Mouse (Mus musculus) limb, embryonic 14.5 days (tissue): ENCODE results near the gene Agtr1a. TPM values are rescaled to one million over a fixed set of nuclear protein-coding genes. Genes with fewer than 3 reads are reported as not detected.

Experiments used
- ATAC-seq: fragments of 200-750 bp; cut with Nextera tagmentation; 2 replicates; pipeline ENCODE4 v1.8.0; 2017; ENCODE audit warnings: low read depth, moderate number of reproducible peaks, moderate TSS enrichment; ENCODE audit not compliant: low FRiP score
- DNase-seq: peaks from one replicate; pipeline ENCODE4 v3.0.0-alpha.2; 2015; ENCODE audit warnings: low spot score
- H3K27ac ChIP-seq: fragments of 300-500 bp; sonication (generic); replicated peaks from 2 replicates; pipeline ENCODE4 v1.5.1; 2014; ENCODE audit warnings: low read depth, mild to moderate bottlenecking, low read length, moderate library complexity, mixed read lengths
- H3K27me3 ChIP-seq: fragments of 300-500 bp; sonication (generic); 2 replicates; pipeline ENCODE4 v1.6.1; 2014; ENCODE audit warnings: low read length, mixed read lengths; ENCODE audit not compliant: control insufficient read depth, insufficient read depth
- H3K36me3 ChIP-seq: fragments of 300-500 bp; sonication (generic); 2 replicates; pipeline ENCODE4 v1.6.1; 2014; ENCODE audit warnings: mild to moderate bottlenecking, low read length, moderate library complexity, mixed read lengths; ENCODE audit not compliant: control insufficient read depth, insufficient read depth
- H3K4me1 ChIP-seq: fragments of 300-500 bp; sonication (generic); 2 replicates; pipeline ENCODE4 v1.6.1; 2014; ENCODE audit warnings: antibody characterized with exemption, low read length, mixed read lengths; ENCODE audit not compliant: control insufficient read depth, insufficient read depth
- H3K4me2 ChIP-seq: fragments of 300-500 bp; sonication (generic); replicated peaks from 2 replicates; pipeline ENCODE4 v1.6.1; 2014; ENCODE audit warnings: low read depth, mild to moderate bottlenecking, low read length, moderate library complexity; ENCODE audit not compliant: severe bottlenecking
- H3K4me3 ChIP-seq: fragments of 300-500 bp; sonication (generic); replicated peaks from 2 replicates; pipeline ENCODE4 v1.5.1; 2014; ENCODE audit warnings: low read length
- H3K9ac ChIP-seq: fragments of 300-500 bp; sonication (generic); 2 replicates; pipeline ENCODE4 v1.6.1; 2014; ENCODE audit warnings: mild to moderate bottlenecking, low read depth, low read length, moderate library complexity; ENCODE audit not compliant: severe bottlenecking
- H3K9me3 ChIP-seq: fragments of 300-500 bp; sonication (generic); 2 replicates; pipeline ENCODE4 v1.6.1; 2016; ENCODE audit warnings: low read length; ENCODE audit not compliant: control insufficient read depth
- POLR2A ChIP-seq: fragments of 200-500 bp; IDR thresholded peaks from 2 replicates; pipeline ENCODE4 v1.8.0; 2012; ENCODE audit warnings: inconsistent platforms, mild to moderate bottlenecking, moderate library complexity, borderline replicate concordance; ENCODE audit not compliant: insufficient read depth, insufficient read length; ENCODE audit errors: extremely low read depth
- WGBS: fragments of 180-500 bp; shearing (Covaris S2); extraction: QIAGEN DNeasy Blood & Tissue Kit; methylation state at CpG from one replicate; pipeline ENCODE4 v1.1.7; 2014; 5-methylcytosine and 5-hydroxymethylcytosine counted together
- polyA plus RNA-seq, 2 experiments: library from polyadenylated mRNA; depleted of rRNA in 1 of 2; stranded (reverse) in 1 of 2; unstranded in 1 of 2; fragments of >200 nt; fragmentation: Nextera tagmentation in 1 of 2; extraction: Ambion mirVana in 1 of 2; gene quantifications; 2 replicates each; pipeline versions ENCODE4 v1.2.1 to v1.2.3; 2012 to 2014

The Agtr1a gene
- polyA plus RNA-seq, 2 experiments: 9.2 to 18.9 TPM

DNA sequence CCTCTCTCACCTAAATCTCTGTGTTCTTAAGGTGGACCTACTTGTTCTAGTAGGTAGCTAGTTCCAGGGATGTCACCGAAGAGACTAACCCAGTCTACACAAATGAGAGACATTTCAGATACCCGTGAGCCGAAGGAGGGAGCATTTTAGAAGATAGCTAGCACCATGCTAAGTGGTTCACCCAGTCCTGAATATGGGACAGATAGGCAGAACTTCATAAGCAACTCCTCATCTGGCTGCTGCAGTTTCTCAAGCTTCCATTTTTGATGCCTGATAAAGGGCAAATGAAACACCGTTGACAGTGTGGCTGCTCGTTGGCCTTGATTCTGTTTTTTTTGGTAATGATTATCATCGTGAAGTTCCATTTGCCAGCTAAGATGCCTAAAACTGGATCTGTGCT, 25.8 kb downstream of the Agtr1a start:
- Histone ChIP-seq H3K4me1 (no peaks in the 10 kb centered on the region; the same call in 1 of the 2 replicates), H3K4me3 (no peak overlapping the region), H3K9ac (no peak overlapping the region), H3K36me3 (no peaks in the 10 kb centered on the region), H3K27ac (no peak overlapping the region), H3K9me3 (no peaks in the 10 kb centered on the region), H3K27me3 (no peaks in the 10 kb centered on the region), H3K4me2 (no peak overlapping the region)
- 94% methylated on average over 6 of the region's 6 CpGs for WGBS
- ATAC-seq (no peak), DNase-seq (no peak)
- TF ChIP-seq POLR2A: no peak

DNA sequence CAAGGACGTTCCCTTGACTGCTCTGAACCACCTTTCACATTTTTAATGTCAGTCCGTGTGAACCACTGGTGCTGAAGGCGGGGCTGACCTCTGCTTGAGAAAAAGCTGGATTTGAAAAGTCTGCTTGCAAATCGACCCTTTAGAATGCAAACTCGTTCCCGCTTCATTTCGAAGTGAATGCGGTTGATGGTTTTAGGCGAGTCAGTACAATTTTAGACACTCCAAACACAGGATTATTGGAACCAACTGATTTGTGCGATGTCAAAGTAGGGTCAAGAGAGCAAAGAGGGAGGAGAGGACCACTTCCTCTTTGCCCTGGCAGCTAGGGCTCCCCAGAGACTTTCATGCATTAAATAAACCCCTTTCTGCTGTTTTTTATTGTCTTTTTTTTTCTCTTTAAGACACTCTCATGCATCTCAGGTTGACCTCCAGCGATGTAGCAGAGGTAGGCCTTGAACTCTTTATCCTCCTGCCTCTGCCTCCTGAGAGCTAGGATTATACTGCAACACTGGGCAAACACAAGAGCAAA, 27.9 kb downstream of the Agtr1a start:
- H3K4me2 ChIP-seq: no peak overlapping the region
- no peaks in the 10 kb centered on the region for H3K36me3 ChIP-seq
- no peak overlapping the region for H3K4me3 ChIP-seq
- H3K27me3 ChIP-seq: no peaks in the 10 kb centered on the region
- no peaks in the 10 kb centered on the region for H3K9me3 ChIP-seq
- ATAC-seq (no peak), DNase-seq (no peak)
- H3K9ac ChIP-seq: no peak overlapping the region
- H3K4me1 ChIP-seq: no peaks in the 10 kb centered on the region; the same call in 1 of the 2 replicates
- WGBS: 75% methylated on average over 11 of the region's 11 CpGs
- TF ChIP-seq POLR2A: no peak
- H3K27ac ChIP-seq: no peak overlapping the region

DNA sequence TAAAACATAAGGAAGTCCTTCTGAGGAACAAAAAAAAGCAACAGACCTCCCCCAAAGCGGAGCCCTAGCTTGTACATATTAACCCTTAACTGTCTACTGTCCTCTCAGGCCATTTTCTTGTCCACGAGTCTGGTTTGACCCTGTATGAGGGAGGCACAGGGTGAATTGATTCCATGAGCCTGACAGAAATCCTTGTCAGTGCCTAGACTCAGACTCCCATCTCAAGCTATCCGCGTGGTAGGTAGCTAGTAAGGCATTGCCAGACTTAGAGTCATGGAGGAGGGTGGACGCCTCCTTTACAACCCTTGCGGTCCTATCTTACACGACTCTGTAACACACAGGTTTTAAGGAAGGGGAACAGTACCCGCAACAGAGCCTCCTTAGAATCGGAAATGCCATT, 28.5 kb downstream of the Agtr1a start:
- DNase-seq (no peak), ATAC-seq (no peak)
- Histone ChIP-seq H3K9me3 (no peaks in the 10 kb centered on the region), H3K4me3 (no peak overlapping the region), H3K4me2 (no peak overlapping the region), H3K27me3 (no peaks in the 10 kb centered on the region), H3K36me3 (no peaks in the 10 kb centered on the region), H3K4me1 (no peaks in the 10 kb centered on the region; the same call in 1 of the 2 replicates), H3K27ac (no peak overlapping the region), H3K9ac (no peak overlapping the region)
- 81% methylated on average over 9 of the region's 9 CpGs for WGBS
- TF ChIP-seq POLR2A: no peak

DNA sequence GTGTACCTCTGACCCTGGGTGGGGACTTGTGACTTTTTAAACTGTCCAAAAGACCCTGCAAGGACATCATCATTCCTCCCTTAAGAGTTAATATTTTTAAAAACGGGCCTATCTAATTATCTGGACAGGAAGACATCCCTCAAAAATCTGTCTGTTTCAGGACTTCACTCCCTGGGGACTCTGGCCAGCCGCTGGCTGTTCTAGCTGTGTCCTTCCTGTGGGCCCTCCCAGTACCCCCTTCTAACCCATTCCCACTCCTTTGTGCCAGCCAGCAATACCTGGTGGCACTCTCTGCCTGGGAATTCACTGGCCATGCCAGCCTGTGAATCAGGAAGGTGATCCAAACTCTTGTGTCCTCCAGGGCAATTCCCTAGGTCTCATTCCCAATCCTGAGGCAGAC, 29.1 kb downstream of the Agtr1a start:
- Histone ChIP-seq H3K9ac (no peak overlapping the region), H3K27me3 (no peaks in the 10 kb centered on the region), H3K36me3 (no peaks in the 10 kb centered on the region), H3K27ac (no peak overlapping the region), H3K4me1 (no peaks in the 10 kb centered on the region; the same call in 1 of the 2 replicates), H3K4me2 (no peak overlapping the region), H3K9me3 (no peaks in the 10 kb centered on the region), H3K4me3 (no peak overlapping the region)
- no peak for ATAC-seq
- WGBS: 73% methylated on average over 2 of the region's 2 CpGs
- no peak for DNase-seq
- TF ChIP-seq POLR2A: no peak

DNA sequence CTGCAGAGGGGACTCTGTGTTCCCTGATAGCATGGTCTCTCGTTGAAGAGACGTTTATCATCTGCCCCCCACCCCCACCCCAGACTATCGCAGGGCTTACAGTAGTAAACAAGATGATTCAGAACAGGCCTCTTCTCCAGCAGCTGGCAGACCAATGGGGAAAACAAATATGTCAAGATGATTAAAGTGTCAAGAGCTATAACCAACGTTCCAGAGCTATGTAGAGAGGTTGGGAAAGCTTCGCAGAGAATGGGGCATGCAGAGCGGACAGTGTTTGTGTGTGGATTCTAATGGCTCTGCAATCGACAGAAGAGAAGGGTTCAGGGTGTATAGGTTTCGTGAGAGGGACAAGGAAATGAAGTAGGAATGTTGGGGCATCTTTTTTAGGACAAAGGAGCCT, 31.9 kb downstream of the Agtr1a start:
- WGBS: 55% methylated on average over 8 of the region's 8 CpGs
- no peak for TF ChIP-seq POLR2A
- H3K4me1 ChIP-seq: no peaks in the 10 kb centered on the region; the same call in 1 of the 2 replicates
- H3K4me3 ChIP-seq: no peak overlapping the region
- no peak for ATAC-seq
- H3K36me3 ChIP-seq: no peaks in the 10 kb centered on the region
- no peaks in the 10 kb centered on the region for H3K9me3 ChIP-seq
- no peaks in the 10 kb centered on the region for H3K27me3 ChIP-seq
- H3K4me2 ChIP-seq: no peak overlapping the region
- DNase-seq: no peak
- H3K27ac ChIP-seq: no peak overlapping the region
- H3K9ac ChIP-seq: no peak overlapping the region

DNA sequence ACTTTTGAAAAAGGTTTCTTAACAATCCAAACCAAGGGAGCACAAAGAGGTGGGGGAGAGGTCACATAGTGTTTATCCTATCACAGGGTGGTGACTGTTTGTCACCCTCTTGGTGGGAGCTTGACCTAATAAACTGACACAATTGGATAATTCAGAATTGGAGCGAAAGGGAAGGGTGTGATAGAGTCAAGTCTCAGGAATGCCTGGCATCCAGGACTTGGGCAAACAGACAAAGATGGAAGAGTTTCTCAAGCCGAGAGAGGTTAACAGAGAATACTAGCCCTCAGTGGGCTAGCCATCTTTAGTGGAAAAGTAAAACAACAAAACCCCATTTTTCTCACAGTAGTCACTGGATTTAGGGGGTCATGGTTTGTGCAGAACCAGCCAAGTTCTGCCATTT, 32.5 kb downstream of the Agtr1a start:
- WGBS: 71% methylated on average over 2 of the region's 2 CpGs
- Histone ChIP-seq H3K4me1 (no peaks in the 10 kb centered on the region; the same call in 1 of the 2 replicates), H3K27me3 (no peaks in the 10 kb centered on the region), H3K36me3 (no peaks in the 10 kb centered on the region), H3K4me2 (no peak overlapping the region), H3K27ac (no peak overlapping the region), H3K9ac (no peak overlapping the region), H3K4me3 (no peak overlapping the region), H3K9me3 (no peaks in the 10 kb centered on the region)
- DNase-seq (no peak), ATAC-seq (no peak)
- TF ChIP-seq POLR2A: no peak
